9 mouse cellular contexts compared by ENCODE assay signal in genomic region chr14:25389314-25389713, GRCm38 (mm10).
DNase-seq lines count a peak whose midpoint lies in the region; ATAC-seq and TF ChIP-seq lines count a peak whose summit lies in the region.
"Had no signal": no experiment of that assay in that cellular context is flagged by ENCODE, and none has a peak within 500 bp of the region (broad histone marks: within the 10 kb centered on the region; RNA-seq: fewer than 3 reads in every experiment).

No protein-coding gene starts in this region.

- no peak overlapping the region for H3K9ac ChIP-seq in kidney, embryonic 15.5 days
- no peak overlapping the region for H3K9ac ChIP-seq in intestine, embryonic 15.5 days
- H3K9ac ChIP-seq: liver, embryonic 12.5 days had no signal

- no peak for TF ChIP-seq CTCF in layer of hippocampus, adult 2 months (conservative IDR thresholded peaks at IDR 0.05)

- 13% methylated on average over 2 of the region's 2 CpGs for WGBS in kidney, embryonic 15.5 days
- WGBS in intestine, embryonic 15.5 days, result 20% methylated on average over 2 of the region's 2 CpGs

- H3K4me1 ChIP-seq in kidney, embryonic 15.5 days, result peaks cover 12% of the 10 kb centered on the region
- peaks cover 10% of the 10 kb centered on the region; the same call in 1 of the 2 replicates for H3K4me1 ChIP-seq in intestine, embryonic 15.5 days (replicated peaks)

- no peak overlapping the region for H3K27ac ChIP-seq in kidney, embryonic 15.5 days
- H3K27ac ChIP-seq in intestine, embryonic 15.5 days, result no peak overlapping the region
- no peak overlapping the region for H3K27ac ChIP-seq in layer of hippocampus, adult 2 months
- H3K27ac ChIP-seq: liver, embryonic 12.5 days had no signal

- H3K27me3 ChIP-seq in kidney, embryonic 15.5 days, result no peaks in the 10 kb centered on the region
- no peaks in the 10 kb centered on the region for H3K27me3 ChIP-seq in intestine, embryonic 15.5 days (replicated peaks)

- no peaks in the 10 kb centered on the region for H3K9me3 ChIP-seq in kidney, embryonic 15.5 days (replicated peaks)
- H3K9me3 ChIP-seq in intestine, embryonic 15.5 days, result no peaks in the 10 kb centered on the region
- H3K9me3 ChIP-seq: liver, embryonic 12.5 days had no signal

- H3K4me2 ChIP-seq in kidney, embryonic 15.5 days, result no peak overlapping the region
- no peak overlapping the region for H3K4me2 ChIP-seq in intestine, embryonic 15.5 days (replicated peaks)
- H3K4me2 ChIP-seq: liver, embryonic 12.5 days had no signal

- peak; percentile 78; the same call in 1 of the 2 replicates for ATAC-seq in kidney, embryonic 15.5 days (replicated peaks; ENCODE audit: low FRiP score)
- peak; percentile 55; the same call in 1 of the 2 replicates for ATAC-seq in intestine, embryonic 15.5 days
- ATAC-seq: liver, embryonic 12.5 days had no signal

- no peak for DNase-seq in kidney, postnatal 10 days
- DNase-seq in retina, postnatal 1 day, result peak; percentile 67
- DNase-seq in retina, embryonic 14.5 days (ENCODE audit: low spot score), result no peak
- no peak for DNase-seq in urinary bladder, postnatal 10 days (ENCODE audit: low spot score)
- DNase-seq in layer of hippocampus, postnatal 10 days (ENCODE audit: low spot score in 2 of 2), result no peak
- no peak for DNase-seq in layer of hippocampus, adult 2 months (ENCODE audit: low spot score in 2 of 2)

- H3K36me3 ChIP-seq in kidney, embryonic 15.5 days, result no peaks in the 10 kb centered on the region
- no peaks in the 10 kb centered on the region for H3K36me3 ChIP-seq in intestine, embryonic 15.5 days
- H3K36me3 ChIP-seq: liver, embryonic 12.5 days had no signal

- no peak overlapping the region for H3K4me3 ChIP-seq in kidney, embryonic 15.5 days (replicated peaks)
- H3K4me3 ChIP-seq in intestine, embryonic 15.5 days (replicated peaks), result no peak overlapping the region
- no peak overlapping the region for H3K4me3 ChIP-seq in layer of hippocampus, adult 2 months
- H3K4me3 ChIP-seq: liver, embryonic 12.5 days had no signal
